Mouse (Mus musculus) neural tube, embryonic 15.5 days (tissue): ENCODE results near the gene Slc44a4. TPM values are rescaled to one million over a fixed set of nuclear protein-coding genes. Genes with fewer than 3 reads are reported as not detected.
"Not testable (repeated sequence)": the region's sequence is repeated elsewhere in the genome, so short reads cannot be mapped to it uniquely, and the experiment has no call there.

Experiments used
- ATAC-seq: fragments of 200-750 bp; cut with Nextera tagmentation; 2 replicates; pipeline ENCODE4 v1.8.0; 2017; ENCODE audit warnings: mild to moderate bottlenecking, moderate TSS enrichment, moderate library complexity; ENCODE audit not compliant: low FRiP score
- H3K27ac ChIP-seq: fragments of 300-500 bp; sonication (generic); replicated peaks from 2 replicates; pipeline ENCODE4 v1.5.1; 2015; ENCODE audit warnings: mild to moderate bottlenecking, inconsistent platforms
- H3K27me3 ChIP-seq: fragments of 300-500 bp; sonication (generic); replicated peaks from 2 replicates; pipeline ENCODE4 v1.6.1; 2015; ENCODE audit warnings: inconsistent platforms
- H3K36me3 ChIP-seq: fragments of 300-500 bp; sonication (generic); 2 replicates; pipeline ENCODE4 v1.6.1; 2015; ENCODE audit warnings: inconsistent platforms
- H3K4me1 ChIP-seq: fragments of 300-500 bp; sonication (generic); 2 replicates; pipeline ENCODE4 v1.6.1; 2015; ENCODE audit warnings: inconsistent platforms
- H3K4me2 ChIP-seq: fragments of 300-500 bp; sonication (generic); 2 replicates; pipeline ENCODE4 v1.6.1; 2015; ENCODE audit warnings: inconsistent platforms, mild to moderate bottlenecking, moderate library complexity
- H3K4me3 ChIP-seq: fragments of 300-500 bp; sonication (generic); replicated peaks from 2 replicates; pipeline ENCODE4 v1.5.1; 2015; ENCODE audit warnings: mild to moderate bottlenecking, inconsistent platforms
- H3K9ac ChIP-seq: fragments of 300-500 bp; sonication (generic); replicated peaks from 2 replicates; pipeline ENCODE4 v1.6.1; 2015; ENCODE audit warnings: mild to moderate bottlenecking, inconsistent platforms
- H3K9me3 ChIP-seq: fragments of 300-500 bp; sonication (generic); replicated peaks from 2 replicates; pipeline ENCODE4 v1.6.1; 2016; ENCODE audit warnings: inconsistent platforms
- WGBS: fragments of 180-500 bp; shearing (Covaris S2); methylation state at CpG from one replicate; pipeline ENCODE4 v1.1.7; 2015; ENCODE audit warnings: mixed read lengths; 5-methylcytosine and 5-hydroxymethylcytosine counted together
- polyA plus RNA-seq: library from polyadenylated mRNA; unstranded; fragments of >200 nt; fragmentation: Nextera tagmentation; extraction: Ambion mirVana; gene quantifications from 2 replicates; pipeline ENCODE4 v1.2.1, GENCODE M21; 2015

Slc44a4 gene
- polyA plus RNA-seq, 1 experiment from 2014 or later: not detected

GRCm38 (mm10) chr17:34947606-34948005, 33.3 kb downstream of the Slc44a4 start:
- no peak overlapping the region for H3K4me3 ChIP-seq
- 31% methylated on average over 8 of the region's 8 CpGs for WGBS
- no peaks in the 10 kb centered on the region for H3K9me3 ChIP-seq
- no peaks in the 10 kb centered on the region for H3K27me3 ChIP-seq
- H3K4me2 ChIP-seq: no peak overlapping the region
- no peak for ATAC-seq
- H3K27ac ChIP-seq: no peak overlapping the region
- no peak overlapping the region for H3K9ac ChIP-seq
- peaks cover 19% of the 10 kb centered on the region for H3K4me1 ChIP-seq
- H3K36me3 ChIP-seq: peaks cover 15% of the 10 kb centered on the region

- H3K4me2 ChIP-seq, H3K27me3 ChIP-seq, H3K4me3 ChIP-seq, H3K27ac ChIP-seq, ATAC-seq, H3K9me3 ChIP-seq, H3K9ac ChIP-seq: not testable (repeated sequence)
- Histone ChIP-seq H3K36me3 (peaks cover 15% of the 10 kb centered on the region), H3K4me1 (peaks cover 19% of the 10 kb centered on the region)
- 61% methylated on average over 9 of the region's 9 CpGs for WGBS
Measured at GRCm38 (mm10) chr17:34948721-34949552, 34.7 kb downstream of the Slc44a4 start.

- Histone ChIP-seq H3K27ac (no peak overlapping the region), H3K36me3 (peaks cover 15% of the 10 kb centered on the region), H3K27me3 (no peaks in the 10 kb centered on the region), H3K4me3 (no peak overlapping the region), H3K4me2 (no peak overlapping the region), H3K9ac (no peak overlapping the region), H3K9me3 (no peaks in the 10 kb centered on the region), H3K4me1 (peaks cover 19% of the 10 kb centered on the region)
- no peak for ATAC-seq
- 40% methylated on average over 4 of the region's 4 CpGs for WGBS
Measured at GRCm38 (mm10) chr17:34949553-34949969, 35.3 kb downstream of the Slc44a4 start.

DNA sequence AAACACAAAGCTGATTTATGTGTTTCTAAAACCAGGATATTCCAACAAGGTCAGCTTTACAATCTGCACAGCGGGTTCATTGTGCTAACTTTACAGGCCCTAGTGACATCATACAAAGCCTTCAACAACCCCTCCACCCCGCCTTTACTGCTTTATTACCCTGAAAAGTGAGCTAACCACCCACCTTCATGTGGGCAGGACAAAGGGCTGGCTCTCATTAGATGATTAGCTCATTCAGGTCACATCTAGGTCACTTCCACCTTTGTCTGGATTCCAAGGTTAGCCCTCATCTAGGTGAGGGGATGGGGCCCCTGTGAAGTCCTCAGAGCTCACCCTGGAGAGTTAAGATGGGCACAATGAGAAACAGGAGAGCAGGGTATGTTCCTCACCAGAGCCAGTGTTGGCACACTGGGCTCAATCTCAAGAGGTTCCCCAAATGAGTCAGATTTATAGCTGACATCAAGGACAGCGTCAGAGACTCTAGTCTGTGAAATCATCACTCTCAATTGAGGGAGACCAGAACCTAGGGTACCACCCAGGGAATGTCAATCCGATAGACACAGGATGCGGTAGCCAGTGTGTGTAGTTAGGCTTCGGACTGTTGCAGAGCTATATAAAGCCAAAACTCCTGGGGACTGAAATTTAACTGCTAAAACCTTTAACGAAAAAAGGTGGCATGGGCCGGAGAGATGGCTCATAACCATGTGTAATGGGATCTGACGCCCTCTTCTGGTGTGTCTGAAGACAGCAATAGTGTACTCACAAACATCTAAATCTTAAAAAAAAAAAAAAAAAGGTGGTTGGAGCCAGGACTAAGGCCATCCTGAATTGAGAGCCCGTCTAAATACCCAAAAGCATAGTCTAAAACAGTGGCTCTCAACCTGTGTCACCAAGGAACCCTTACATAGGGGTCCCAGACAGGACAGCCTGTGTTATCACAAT, 36.5 kb downstream of the Slc44a4 start:
- no peak for ATAC-seq
- Histone ChIP-seq H3K4me1 (peaks cover 19% of the 10 kb centered on the region), H3K36me3 (peaks cover 15% of the 10 kb centered on the region), H3K27me3 (peaks cover 12% of the 10 kb centered on the region), H3K4me3 (peak overlapping the region; percentile 73), H3K9me3 (no peaks in the 10 kb centered on the region), H3K9ac (peak overlapping the region; percentile 98), H3K4me2 (peak overlapping the region; percentile 84), H3K27ac (peak overlapping the region; percentile 89)
- 11% methylated on average over 10 of the region's 10 CpGs for WGBS

- peaks cover 15% of the 10 kb centered on the region for H3K36me3 ChIP-seq
- peak overlapping the region; percentile 84 for H3K4me2 ChIP-seq
- peak overlapping the region; percentile 73 for H3K4me3 ChIP-seq
- H3K9ac ChIP-seq: peak overlapping the region; percentile 98
- WGBS: under 1% methylated on average over 29 of the region's 29 CpGs
- peaks cover 19% of the 10 kb centered on the region for H3K4me1 ChIP-seq
- peak; percentile 54 for ATAC-seq
- H3K27me3 ChIP-seq: peaks cover 16% of the 10 kb centered on the region
- no peaks in the 10 kb centered on the region for H3K9me3 ChIP-seq
- H3K27ac ChIP-seq: peak overlapping the region; percentile 89
Measured at GRCm38 (mm10) chr17:34951636-34952377, 37.5 kb downstream of the Slc44a4 start.

DNA sequence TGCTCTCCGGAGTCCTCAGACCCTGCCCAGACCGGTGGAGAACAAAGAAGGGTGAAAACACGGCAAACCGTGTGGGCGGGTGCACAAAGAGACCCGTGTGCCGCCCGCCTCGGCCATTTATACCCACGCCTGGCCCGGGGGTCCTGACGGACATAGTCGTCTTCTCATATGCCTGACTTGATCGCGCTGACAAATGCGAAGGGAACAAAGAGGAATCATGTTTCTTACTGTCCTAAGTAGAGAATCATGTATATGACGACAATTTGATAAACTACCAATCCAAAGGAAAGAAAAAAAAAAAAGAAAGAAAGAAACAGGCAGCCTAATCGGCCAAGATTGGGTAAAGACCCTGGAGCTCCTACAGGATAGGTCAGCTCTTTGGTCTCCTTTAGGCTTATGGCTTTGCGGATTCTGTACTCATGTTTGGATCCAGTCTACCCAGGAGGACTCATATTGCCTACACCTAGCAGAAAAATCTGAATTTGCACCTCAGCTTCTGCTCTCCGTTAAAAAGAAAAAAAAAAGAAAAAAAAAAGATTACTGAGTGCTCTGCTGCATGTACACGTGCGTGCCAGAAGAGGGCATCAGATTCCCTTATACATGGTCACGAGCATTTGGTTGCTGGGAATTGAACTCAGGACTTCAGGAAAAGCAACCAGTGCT, 38.2 kb downstream of the Slc44a4 start:
- under 1% methylated on average over 23 of the region's 23 CpGs for WGBS
- Histone ChIP-seq H3K4me2 (peak overlapping the region; percentile 84), H3K27ac (peak overlapping the region; percentile 89), H3K27me3 (peaks cover 16% of the 10 kb centered on the region), H3K36me3 (peaks cover 15% of the 10 kb centered on the region), H3K4me3 (peak overlapping the region; percentile 73), H3K9ac (peak overlapping the region; percentile 98), H3K9me3 (no peaks in the 10 kb centered on the region), H3K4me1 (peaks cover 19% of the 10 kb centered on the region)
- peak; percentile 85 for ATAC-seq

- Histone ChIP-seq H3K4me3 (no peak overlapping the region), H3K4me2 (peak overlapping the region; percentile 84; the same call in 1 of the 2 replicates), H3K4me1 (peaks cover 19% of the 10 kb centered on the region), H3K27ac (peak overlapping the region; percentile 89; the same call in 1 of the 2 replicates), H3K36me3 (peaks cover 15% of the 10 kb centered on the region), H3K9me3 (no peaks in the 10 kb centered on the region), H3K9ac (no peak overlapping the region), H3K27me3 (peaks cover 16% of the 10 kb centered on the region)
- WGBS: 92% methylated on average over 3 of the region's 3 CpGs
- ATAC-seq: no peak
Measured at GRCm38 (mm10) chr17:34953258-34953657, 39.0 kb downstream of the Slc44a4 start.

- 91% methylated on average over 4 of the region's 4 CpGs for WGBS
- Histone ChIP-seq H3K36me3 (peaks cover 15% of the 10 kb centered on the region), H3K27me3 (peaks cover 16% of the 10 kb centered on the region), H3K9ac (no peak overlapping the region), H3K4me1 (peaks cover 19% of the 10 kb centered on the region), H3K4me3 (no peak overlapping the region), H3K4me2 (no peak overlapping the region), H3K9me3 (no peaks in the 10 kb centered on the region), H3K27ac (no peak overlapping the region)
- ATAC-seq: no peak
Measured at GRCm38 (mm10) chr17:34953904-34954303, 39.6 kb downstream of the Slc44a4 start.

- no peak for ATAC-seq
- Histone ChIP-seq H3K9ac (no peak overlapping the region; the same call in 1 of the 2 replicates), H3K36me3 (peaks cover 9% of the 10 kb centered on the region), H3K4me2 (no peak overlapping the region), H3K27ac (no peak overlapping the region), H3K27me3 (peaks cover 21% of the 10 kb centered on the region), H3K4me3 (no peak overlapping the region), H3K4me1 (peaks cover 21% of the 10 kb centered on the region), H3K9me3 (no peaks in the 10 kb centered on the region)
- WGBS: 84% methylated on average over 4 of the region's 4 CpGs
Measured at GRCm38 (mm10) chr17:34954831-34955230, 40.6 kb downstream of the Slc44a4 start.

DNA sequence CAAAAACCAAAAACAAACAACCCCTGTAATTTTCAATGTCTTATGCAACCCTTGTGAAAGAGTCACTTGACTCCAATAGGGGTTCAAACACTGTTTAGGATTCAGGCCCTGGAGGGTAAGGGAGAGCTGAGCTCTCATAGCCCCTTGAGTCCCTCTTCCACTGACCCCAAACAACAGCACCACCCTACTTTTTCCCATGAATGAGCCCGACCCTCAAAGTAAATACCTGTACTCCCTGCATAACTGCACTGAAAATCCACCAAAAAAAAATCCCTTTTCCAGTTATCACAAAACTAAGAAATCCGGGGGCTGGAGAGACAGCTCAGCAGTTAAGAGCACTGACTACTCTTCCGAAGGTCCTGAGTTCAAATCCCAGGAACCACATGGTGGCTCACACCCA, 41.6 kb downstream of the Slc44a4 start:
- no peaks in the 10 kb centered on the region for H3K36me3 ChIP-seq
- 90% methylated on average over 3 of the region's 3 CpGs for WGBS
- ATAC-seq: no peak
- H3K9ac ChIP-seq: no peak overlapping the region
- H3K27ac ChIP-seq: no peak overlapping the region
- no peaks in the 10 kb centered on the region for H3K9me3 ChIP-seq
- H3K4me2 ChIP-seq: no peak overlapping the region
- H3K27me3 ChIP-seq: peaks cover 28% of the 10 kb centered on the region
- H3K4me3 ChIP-seq: no peak overlapping the region
- peaks cover 16% of the 10 kb centered on the region for H3K4me1 ChIP-seq

GRCm38 (mm10) chr17:34956340-34956739, 42.1 kb downstream of the Slc44a4 start:
- no peak for ATAC-seq
- 53% methylated on average over 1 of the region's 1 CpGs for WGBS
- H3K4me1 ChIP-seq: peaks cover 11% of the 10 kb centered on the region
- no peak overlapping the region for H3K4me2 ChIP-seq
- H3K9ac ChIP-seq: no peak overlapping the region
- H3K9me3 ChIP-seq: no peaks in the 10 kb centered on the region
- no peaks in the 10 kb centered on the region for H3K36me3 ChIP-seq
- H3K4me3 ChIP-seq: no peak overlapping the region
- H3K27ac ChIP-seq: no peak overlapping the region
- peaks cover 31% of the 10 kb centered on the region for H3K27me3 ChIP-seq
